Mouse (Mus musculus): ENCODE results near the gene Scn8a.
"Not testable (repeated sequence)": the region's sequence is repeated elsewhere in the genome, so short reads cannot be mapped to it uniquely, and the experiment has no call there.

The Scn8a gene

GRCm38 (mm10) chr15:100869558-100869957 lies at the start of gene Scn8a:
TSS of gene Scn8a (plus strand) at chr15:100869858.
- DNase-seq (ENCODE audit: low read depth, low spot score), result no peak

GRCm38 (mm10) chr15:100821824-100822223 lies 47.8 kb upstream of the Scn8a start:
- no peak for DNase-seq (ENCODE audit: low read depth, low spot score)

GRCm38 (mm10) chr15:100822370-100822769 lies 47.3 kb upstream of the Scn8a start:
- not testable (repeated sequence) for DNase-seq (ENCODE audit: low read depth, low spot score)

- DNase-seq (ENCODE audit: low read depth, low spot score), result no peak
Observed at GRCm38 (mm10) chr15:100825249-100825856, 44.3 kb upstream of the Scn8a start.

GRCm38 (mm10) chr15:100826076-100826475 lies 43.6 kb upstream of the Scn8a start:
- no peak for DNase-seq (ENCODE audit: low read depth, low spot score)

GRCm38 (mm10) chr15:100829775-100830174 lies 39.9 kb upstream of the Scn8a start:
- DNase-seq (ENCODE audit: low read depth, low spot score), result no peak

- DNase-seq (ENCODE audit: low read depth, low spot score), result no peak
Observed at GRCm38 (mm10) chr15:100830682-100831081, 39.0 kb upstream of the Scn8a start.

- DNase-seq (ENCODE audit: low read depth, low spot score), result no peak
Observed at GRCm38 (mm10) chr15:100832144-100832543, 37.5 kb upstream of the Scn8a start.

GRCm38 (mm10) chr15:100832784-100833183 lies 36.9 kb upstream of the Scn8a start:
- no peak for DNase-seq (ENCODE audit: low read depth, low spot score)

GRCm38 (mm10) chr15:100836729-100837128 lies 32.9 kb upstream of the Scn8a start:
- DNase-seq (ENCODE audit: low read depth, low spot score), result no peak

GRCm38 (mm10) chr15:100838607-100839207 lies 31.0 kb upstream of the Scn8a start:
- peak; percentile 28 for DNase-seq (ENCODE audit: low read depth, low spot score)

GRCm38 (mm10) chr15:100844336-100844735 lies 25.3 kb upstream of the Scn8a start:
- no peak for DNase-seq (ENCODE audit: low read depth, low spot score)

GRCm38 (mm10) chr15:100845049-100845879 lies 24.4 kb upstream of the Scn8a start:
- no peak for DNase-seq (ENCODE audit: low read depth, low spot score)

GRCm38 (mm10) chr15:100847193-100847592 lies 22.5 kb upstream of the Scn8a start:
- DNase-seq (ENCODE audit: low read depth, low spot score), result no peak

- DNase-seq (ENCODE audit: low read depth, low spot score), result no peak
Observed at GRCm38 (mm10) chr15:100857586-100857985, 12.1 kb upstream of the Scn8a start.

GRCm38 (mm10) chr15:100860856-100861255 lies 8.8 kb upstream of the Scn8a start:
- no peak for DNase-seq (ENCODE audit: low read depth, low spot score)

GRCm38 (mm10) chr15:100865556-100865955 lies 4.1 kb upstream of the Scn8a start:
- DNase-seq (ENCODE audit: low read depth, low spot score), result no peak

- DNase-seq (ENCODE audit: low read depth, low spot score), result peak; percentile 82
Observed at GRCm38 (mm10) chr15:100870001-100870774, 530 bp downstream of the Scn8a start.

- DNase-seq (ENCODE audit: low read depth, low spot score), result peak; percentile 60
Observed at GRCm38 (mm10) chr15:100870775-100871106, 1.1 kb downstream of the Scn8a start.

- no peak for DNase-seq (ENCODE audit: low read depth, low spot score)
Observed at GRCm38 (mm10) chr15:100871107-100872011, 1.7 kb downstream of the Scn8a start.

- no peak for DNase-seq (ENCODE audit: low read depth, low spot score)
Observed at GRCm38 (mm10) chr15:100873155-100873554, 3.5 kb downstream of the Scn8a start.

All from retina, postnatal 7 days (tissue).